Mouse (Mus musculus) embryonic facial prominence, embryonic 13.5 days (tissue): ENCODE data around the gene Hist1h1e. TPM values are rescaled to one million over a fixed set of nuclear protein-coding genes. Genes with fewer than 3 reads are reported as not detected.
"Not testable (repeated sequence)": the region's sequence is repeated elsewhere in the genome, so short reads cannot be mapped to it uniquely, and the experiment has no call there.

Experiments used
- ATAC-seq: fragments of 200-750 bp; cut with Nextera tagmentation; 2 replicates; pipeline ENCODE4 v1.8.0; 2017; ENCODE audit warnings: low read depth; ENCODE audit not compliant: insufficient number of reproducible peaks, insufficient read depth, low FRiP score, low TSS enrichment
- H3K27ac ChIP-seq: fragments of 300-500 bp; sonication (generic); 2 replicates; pipeline ENCODE4 v1.5.1; 2015; ENCODE audit warnings: moderate library complexity, mild to moderate bottlenecking, inconsistent platforms
- H3K27me3 ChIP-seq: fragments of 300-500 bp; sonication (generic); 2 replicates; pipeline ENCODE4 v1.6.1; 2015; ENCODE audit warnings: mild to moderate bottlenecking, inconsistent platforms
- H3K36me3 ChIP-seq: fragments of 300-500 bp; sonication (generic); 2 replicates; pipeline ENCODE4 v1.6.1; 2015; ENCODE audit warnings: mild to moderate bottlenecking, inconsistent platforms
- H3K4me1 ChIP-seq: fragments of 300-500 bp; sonication (generic); 2 replicates; pipeline ENCODE4 v1.6.1; 2015; ENCODE audit warnings: inconsistent platforms
- H3K4me2 ChIP-seq: fragments of 300-500 bp; sonication (generic); 2 replicates; pipeline ENCODE4 v1.6.1; 2015; ENCODE audit warnings: moderate library complexity, mild to moderate bottlenecking, inconsistent platforms
- H3K4me3 ChIP-seq: fragments of 300-500 bp; sonication (generic); 2 replicates; pipeline ENCODE4 v1.5.1; 2015; ENCODE audit warnings: mild to moderate bottlenecking, inconsistent platforms
- H3K9ac ChIP-seq: fragments of 300-500 bp; sonication (generic); 2 replicates; pipeline ENCODE4 v1.6.1; 2015; ENCODE audit warnings: mild to moderate bottlenecking, inconsistent platforms
- H3K9me3 ChIP-seq: fragments of 300-500 bp; sonication (generic); 2 replicates; pipeline ENCODE4 v1.6.1; 2016; ENCODE audit warnings: inconsistent platforms
- WGBS: fragments of 180-500 bp; shearing (Covaris S2); methylation state at CpG from one replicate; pipeline ENCODE4 v1.1.7; 2015; ENCODE audit warnings: mixed read lengths; 5-methylcytosine and 5-hydroxymethylcytosine counted together
- polyA plus RNA-seq: library from polyadenylated mRNA; unstranded; fragments of >200 nt; fragmentation: Nextera tagmentation; extraction: Ambion mirVana; gene quantifications from 2 replicates; pipeline ENCODE4 v1.2.1, GENCODE M21; 2015

The Hist1h1e gene
- polyA plus RNA-seq, 1 experiment from 2014 or later: 26.3 TPM

DNA sequence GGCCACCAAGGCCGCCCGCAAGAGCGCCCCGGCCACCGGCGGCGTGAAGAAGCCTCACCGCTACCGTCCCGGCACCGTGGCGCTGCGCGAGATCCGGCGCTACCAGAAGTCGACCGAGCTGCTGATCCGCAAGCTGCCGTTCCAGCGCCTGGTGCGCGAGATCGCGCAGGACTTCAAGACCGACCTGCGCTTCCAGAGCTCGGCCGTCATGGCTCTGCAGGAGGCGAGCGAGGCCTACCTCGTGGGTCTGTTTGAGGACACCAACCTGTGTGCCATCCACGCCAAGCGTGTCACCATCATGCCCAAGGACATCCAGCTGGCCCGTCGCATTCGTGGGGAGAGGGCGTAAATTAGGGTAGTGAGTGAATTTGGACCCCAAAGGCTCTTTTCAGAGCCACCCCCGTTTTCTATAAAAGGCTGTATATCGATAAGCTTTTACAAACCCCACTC, 46.5 kb downstream of the Hist1h1e start:
- H3K27me3 ChIP-seq, H3K36me3 ChIP-seq, ATAC-seq, H3K9me3 ChIP-seq: not testable (repeated sequence)
- peak overlapping the region; percentile 92 for H3K27ac ChIP-seq
- WGBS: under 1% methylated on average over 14 of the region's 40 CpGs
- peak overlapping the region; percentile 50 for H3K4me3 ChIP-seq
- H3K4me2 ChIP-seq: peak overlapping the region; percentile 75
- peaks cover 18% of the 10 kb centered on the region for H3K4me1 ChIP-seq
- peak overlapping the region; percentile 85 for H3K9ac ChIP-seq

GRCm38 (mm10) chr13:23575271-23575851, 47.0 kb downstream of the Hist1h1e start, which contains the start of gene Hist1h3d:
Gene Hist1h3d, plus strand, starts transcription at chr13:23575763.
- Histone ChIP-seq H3K36me3 (no peaks in the 10 kb centered on the region), H3K4me3 (peak within 1 kb of the TSS; percentile 50), H3K27ac (peak within 1 kb of the TSS; percentile 92), H3K4me2 (peak within 1 kb of the TSS; percentile 75), H3K9ac (peak within 1 kb of the TSS; percentile 85), H3K9me3 (no peaks in the 10 kb centered on the region), H3K27me3 (no peaks in the 10 kb centered on the region), H3K4me1 (peaks cover 15% of the 10 kb centered on the region)
- under 1% methylated on average over 18 of the region's 18 CpGs for WGBS
- 0 out of 2 replicates have a peak, but pooled peaks have one; percentile 49 for ATAC-seq

GRCm38 (mm10) chr13:23574546-23575170, 47.7 kb downstream of the Hist1h1e start:
- not testable (repeated sequence) for H3K27me3 ChIP-seq, ATAC-seq, H3K9me3 ChIP-seq, H3K36me3 ChIP-seq
- peak overlapping the region; percentile 54 for H3K4me3 ChIP-seq
- 0% methylated on average over 9 of the region's 39 CpGs for WGBS
- H3K4me2 ChIP-seq: peak overlapping the region; percentile 75
- H3K4me1 ChIP-seq: peaks cover 19% of the 10 kb centered on the region
- peak overlapping the region; percentile 96 for H3K27ac ChIP-seq
- H3K9ac ChIP-seq: peak overlapping the region; percentile 67

DNA sequence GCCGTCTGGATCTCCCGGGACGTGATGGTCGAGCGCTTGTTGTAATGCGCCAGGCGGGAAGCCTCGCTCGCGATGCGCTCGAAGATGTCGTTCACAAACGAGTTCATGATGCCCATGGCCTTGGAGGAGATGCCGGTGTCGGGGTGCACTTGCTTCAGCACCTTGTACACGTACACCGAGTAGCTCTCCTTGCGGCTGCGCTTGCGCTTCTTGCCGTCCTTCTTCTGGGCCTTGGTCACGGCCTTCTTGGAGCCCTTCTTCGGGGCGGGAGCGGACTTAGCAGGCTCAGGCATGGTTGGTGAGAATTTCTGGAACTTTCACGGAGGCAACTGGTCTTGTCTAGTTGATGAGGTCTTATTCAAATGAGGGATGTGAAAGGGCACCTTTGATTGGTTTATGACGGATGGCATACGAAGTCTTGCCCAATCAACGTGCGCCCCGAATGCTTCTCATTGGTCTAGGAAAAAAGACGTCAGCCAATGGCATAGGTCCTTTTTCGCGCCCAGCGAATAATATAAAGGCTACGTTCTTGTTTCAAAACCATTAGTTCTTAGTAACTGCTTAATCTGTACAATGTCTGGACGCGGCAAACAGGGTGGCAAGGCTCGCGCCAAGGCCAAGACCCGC, 48.3 kb downstream of the Hist1h1e start, which contains the start of the genes Hist1h2bf and Hist1h2ad:
Hist1h2bf (minus strand) TSS at position 299 of the 627 bp plus-strand sequence.
Hist1h2ad (plus strand) TSS at position 484 of the 627 bp plus-strand sequence.
- not testable (repeated sequence) for H3K36me3 ChIP-seq, H3K27me3 ChIP-seq, H3K9me3 ChIP-seq
- peak within 1 kb of the TSS; percentile 54 for H3K4me3 ChIP-seq
- peak within 1 kb of the TSS; percentile 96 for H3K27ac ChIP-seq
- peak within 1 kb of the TSS; percentile 85 for H3K9ac ChIP-seq
- peak; percentile 87 for ATAC-seq
- H3K4me1 ChIP-seq: peaks cover 19% of the 10 kb centered on the region
- WGBS: 0% methylated on average over 41 of the region's 42 CpGs
- peak within 1 kb of the TSS; percentile 75 for H3K4me2 ChIP-seq

DNA sequence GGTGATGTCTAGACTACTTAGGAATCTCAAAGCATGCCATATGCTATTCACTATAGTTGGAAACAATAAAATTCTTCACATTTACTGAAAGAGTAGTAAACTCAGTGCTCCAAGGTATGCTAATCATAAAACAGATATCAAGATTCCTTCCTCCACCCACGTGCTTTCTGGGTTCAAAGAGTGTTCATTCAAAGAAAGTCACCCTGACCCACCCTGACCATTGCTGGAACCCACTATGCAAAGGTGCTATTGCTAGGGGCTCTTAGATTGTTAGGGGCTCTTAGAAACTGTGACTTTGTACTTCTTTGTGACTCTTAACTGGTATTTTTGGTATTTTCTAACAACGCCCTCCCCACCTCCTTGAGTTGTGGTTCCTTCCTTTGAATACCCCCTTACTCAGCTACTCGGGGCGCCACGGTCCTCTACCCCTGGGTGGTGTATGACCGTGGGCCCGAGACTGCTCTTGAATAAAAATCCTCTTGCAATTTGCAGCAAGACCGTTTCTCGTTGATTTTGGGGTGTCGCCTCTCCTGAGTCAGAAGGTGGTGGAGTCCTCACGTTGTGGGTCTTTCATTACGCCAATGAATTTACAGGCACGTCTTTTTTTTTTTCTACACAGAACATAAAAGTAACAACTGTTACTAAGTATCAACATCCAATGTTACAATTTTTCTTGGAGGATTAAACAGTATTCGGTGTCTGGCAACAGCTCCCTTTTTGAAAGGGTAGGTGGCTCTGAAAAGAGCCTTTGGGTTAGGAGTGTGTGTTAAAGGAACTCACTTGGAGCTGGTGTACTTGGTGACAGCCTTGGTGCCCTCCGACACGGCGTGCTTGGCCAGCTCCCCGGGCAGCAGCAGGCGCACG, 49.1 kb downstream of the Hist1h1e start:
- Histone ChIP-seq H3K4me2 (peak overlapping the region; percentile 75), H3K4me1 (peaks cover 19% of the 10 kb centered on the region), H3K27ac (peak overlapping the region; percentile 96), H3K9ac (peak overlapping the region; percentile 85), H3K4me3 (peak overlapping the region; percentile 54)
- H3K9me3 ChIP-seq, H3K27me3 ChIP-seq, H3K36me3 ChIP-seq, ATAC-seq: not testable (repeated sequence)
- WGBS: 11% methylated on average over 20 of the region's 20 CpGs

GRCm38 (mm10) chr13:23572218-23573033, 49.9 kb downstream of the Hist1h1e start:
- peak overlapping the region; percentile 85 for H3K9ac ChIP-seq
- WGBS: 37% methylated on average over 2 of the region's 2 CpGs
- no peaks in the 10 kb centered on the region for H3K27me3 ChIP-seq
- peaks cover 19% of the 10 kb centered on the region for H3K4me1 ChIP-seq
- ATAC-seq: no peak
- H3K36me3 ChIP-seq: no peaks in the 10 kb centered on the region
- H3K4me2 ChIP-seq: peak overlapping the region; percentile 75
- peak overlapping the region; percentile 96 for H3K27ac ChIP-seq
- H3K9me3 ChIP-seq: no peaks in the 10 kb centered on the region
- H3K4me3 ChIP-seq: peak overlapping the region; percentile 54

- under 1% methylated on average over 15 of the region's 34 CpGs for WGBS
Measured at GRCm38 (mm10) chr13:23571504-23572217, 50.7 kb downstream of the Hist1h1e start.

GRCm38 (mm10) chr13:23571022-23571503, 51.3 kb downstream of the Hist1h1e start, which contains the start of the genes Hist1h2ae and Hist1h2bg:
Gene Hist1h2ae, minus strand, starts transcription at chr13:23571220.
Gene Hist1h2bg, plus strand, starts transcription at chr13:23571396.
- Histone ChIP-seq H3K4me3 (peak within 1 kb of the TSS; percentile 54), H3K4me1 (peaks cover 9% of the 10 kb centered on the region), H3K36me3 (no peaks in the 10 kb centered on the region), H3K9ac (peak within 1 kb of the TSS; percentile 85), H3K27me3 (no peaks in the 10 kb centered on the region), H3K4me2 (peak within 1 kb of the TSS; percentile 75), H3K27ac (peak within 1 kb of the TSS; percentile 96), H3K9me3 (no peaks in the 10 kb centered on the region)
- ATAC-seq: peak; percentile 88
- WGBS: under 1% methylated on average over 18 of the region's 18 CpGs

More at GRCm38 (mm10) chr13:23571504-23572217, 50.7 kb downstream of the Hist1h1e start:
- peaks cover 14% of the 10 kb centered on the region for H3K4me1 ChIP-seq
- H3K9ac ChIP-seq: peak overlapping the region; percentile 85
- peak overlapping the region; percentile 96 for H3K27ac ChIP-seq
- not testable (repeated sequence) for H3K27me3 ChIP-seq, H3K36me3 ChIP-seq, H3K9me3 ChIP-seq, ATAC-seq
- H3K4me2 ChIP-seq: peak overlapping the region; percentile 75
- H3K4me3 ChIP-seq: peak overlapping the region; percentile 54
